Mouse (Mus musculus) kidney, adult 9 months (tissue): ENCODE measurements around the gene Zfp941.

Experiments used
- DNase-seq: peaks from one replicate; pipeline ENCODE4 v3.0.0; 2022

The Zfp941 gene

DNA sequence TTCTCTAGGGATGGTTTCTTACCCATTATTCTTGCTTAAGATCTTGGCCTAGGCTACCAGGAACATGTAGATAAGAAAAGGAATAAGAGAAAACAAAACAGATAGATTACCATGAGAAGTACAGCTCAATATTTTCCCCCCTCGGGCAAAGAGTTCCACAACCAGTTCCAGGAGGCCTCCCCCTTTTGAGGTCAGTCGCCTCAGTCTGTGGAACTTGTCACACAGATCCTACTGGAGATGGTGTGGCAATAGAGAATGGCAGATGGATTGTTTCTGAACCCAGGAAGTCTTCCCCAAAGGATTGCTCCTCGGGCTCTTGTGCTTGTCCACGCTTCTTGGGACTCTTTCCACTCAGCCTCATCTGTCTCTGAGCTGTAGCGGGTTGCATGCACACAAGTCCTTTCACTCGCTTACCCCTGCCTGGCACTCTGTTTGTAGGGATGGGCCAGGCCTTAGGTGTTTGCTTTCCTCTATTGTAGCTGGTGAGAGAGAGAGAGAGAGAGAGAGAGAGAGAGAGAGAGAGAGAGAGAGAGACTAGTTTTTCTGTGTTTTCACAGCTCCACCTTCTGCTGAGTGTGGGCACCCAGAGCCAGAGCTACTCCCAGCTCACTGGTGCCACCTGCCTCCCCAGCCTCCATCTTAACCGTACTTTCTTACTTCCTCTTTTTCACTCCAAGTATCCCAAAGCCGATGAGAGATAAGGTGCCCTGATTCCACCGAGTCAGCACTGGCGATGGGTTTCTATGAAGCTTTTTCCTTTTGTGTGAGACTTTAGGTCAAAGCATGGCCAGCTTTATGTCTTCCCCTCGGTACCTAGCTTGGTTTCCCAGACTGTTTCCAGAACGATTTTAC is 55.9 kb downstream of the Zfp941 start:
- DNase-seq: no peak

DNA sequence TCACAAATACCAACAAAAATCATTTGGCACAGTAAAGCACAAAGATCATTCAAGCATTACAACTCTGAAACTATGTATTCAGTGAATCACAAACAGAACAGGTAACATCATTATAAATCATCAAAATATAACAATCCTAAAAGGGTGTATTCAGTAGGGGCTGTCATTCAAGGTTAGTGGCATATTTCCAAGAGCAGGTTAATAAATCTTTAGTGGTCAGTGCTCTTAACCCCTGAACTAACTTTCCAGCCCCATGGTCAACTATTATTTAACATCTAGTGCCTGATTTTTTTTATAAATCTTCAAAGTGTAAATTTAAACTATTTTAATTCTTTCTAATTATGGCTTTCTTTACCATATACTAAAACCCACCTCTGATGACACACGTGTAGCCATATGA is 56.6 kb downstream of the Zfp941 start:
- peak; percentile 66 for DNase-seq

DNA sequence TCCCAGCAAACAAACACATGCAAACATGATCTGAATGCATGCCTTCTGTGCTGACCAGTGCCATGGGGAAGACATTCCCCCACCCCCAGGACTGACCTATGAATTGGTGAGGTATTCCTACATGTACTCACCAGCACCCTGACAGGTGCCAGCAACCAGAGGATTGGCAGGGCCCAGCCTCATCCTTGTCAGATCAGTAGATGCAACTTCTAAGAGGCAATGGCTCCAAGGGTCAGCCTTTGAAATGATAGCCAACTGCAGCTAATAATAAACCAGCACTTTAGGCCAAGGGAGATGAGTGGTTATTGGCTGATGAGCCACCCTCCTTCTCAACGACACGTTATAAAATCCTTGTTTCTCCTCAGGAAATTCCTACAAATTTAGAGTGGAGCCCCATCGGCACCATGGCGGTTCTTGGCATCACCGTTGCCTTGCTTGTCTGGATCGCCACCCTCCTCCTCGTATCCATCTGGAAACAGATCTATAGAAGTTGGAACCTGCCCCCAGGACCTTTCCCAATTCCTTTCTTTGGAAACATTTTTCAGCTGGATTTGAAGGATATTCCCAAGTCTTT is 58.4 kb downstream of the Zfp941 start, which contains the start of gene Cyp2e1:
TSS of gene Cyp2e1 (plus strand) at position 293 of the 574 bp plus-strand sequence.
- peak; percentile 95 for DNase-seq

DNA sequence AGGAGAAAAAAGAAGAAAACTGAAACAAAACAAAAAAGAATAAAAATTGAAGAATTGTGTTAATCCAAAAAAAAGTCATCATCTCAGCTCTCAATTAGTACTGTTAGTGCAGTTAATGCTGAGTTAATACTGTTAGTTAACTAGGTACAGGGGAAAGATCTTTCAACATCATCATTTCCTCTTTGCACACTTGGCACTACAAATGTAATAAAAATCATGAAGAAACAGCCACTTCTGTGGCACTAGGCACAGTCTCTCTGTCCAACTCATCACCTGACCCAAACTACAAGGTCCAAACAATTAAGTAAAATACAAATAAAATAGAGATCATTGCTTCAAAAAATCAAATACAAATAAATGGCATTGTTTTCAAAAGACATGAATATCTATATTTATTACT is 61.3 kb downstream of the Zfp941 start:
- DNase-seq: peak; percentile 65
